Mouse (Mus musculus): ENCODE measurements around the gene Mpz.

- TF ChIP-seq GATA1 (IDR thresholded peaks at IDR 0.05; ENCODE audit: borderline replicate concordance, low read length) (no peak), CTCF (IDR thresholded peaks at IDR 0.05; ENCODE audit: low read depth, low read length) (no peak)
These were observed 32.5 kb downstream of the Mpz start for GRCm38 (mm10) chr1:171183025-171183424.

All from G1E (cell line).